Mouse (Mus musculus): Measurements from ENCODE around the gene Gm14137.

GRCm38 (mm10) chr2:119147160-119147678 is 27.1 kb upstream of the Gm14137 start:
- TF ChIP-seq POLR2A (IDR thresholded peaks at IDR 0.05; ENCODE audit: low read depth, low read length) (no peak), CTCF (IDR thresholded peaks at IDR 0.05; ENCODE audit: borderline replicate concordance, insufficient read depth, low read length) (no peak)

Measured in embryonic fibroblast, embryonic 13.5 days (primary cell).